Mouse (Mus musculus) heart, adult 9 months (tissue): Measurements from ENCODE around the gene Casp4.

Experiments
- DNase-seq, 2 experiments: peaks; one replicate each; pipeline ENCODE4 v3.0.0; 2022; ENCODE audit warnings: low spot score in 2 of 2

Casp4 gene

GRCm38 (mm10) chr9:5308561-5308960 is at the start of gene Casp4:
Gene Casp4 (plus strand): TSS chr9:5308828.
- peak; percentile 65 to 66 for DNase-seq

- DNase-seq = no peak
These were observed 44.6 kb upstream of the Casp4 start for GRCm38 (mm10) chr9:5263951-5264475.

GRCm38 (mm10) chr9:5270274-5270673 is 38.4 kb upstream of the Casp4 start:
- DNase-seq = no peak

GRCm38 (mm10) chr9:5270884-5271283 is 37.7 kb upstream of the Casp4 start:
- DNase-seq = no peak

GRCm38 (mm10) chr9:5271334-5271845 is 37.2 kb upstream of the Casp4 start:
- DNase-seq = peak in 1 of 2 experiments; percentile 4

- DNase-seq = no peak
These were observed 22.6 kb upstream of the Casp4 start for GRCm38 (mm10) chr9:5286071-5286470.

- no peak for DNase-seq
These were observed 22.0 kb upstream of the Casp4 start for GRCm38 (mm10) chr9:5286597-5286996.

- DNase-seq = no peak
These were observed 12.0 kb upstream of the Casp4 start for GRCm38 (mm10) chr9:5296354-5297237.

- DNase-seq = peak; percentile 27 to 29
These were observed 10.1 kb upstream of the Casp4 start, which contains the start of gene Casp1 for GRCm38 (mm10) chr9:5298329-5299131. Gene Casp1 (plus strand): TSS chr9:5298517.

- no peak for DNase-seq
These were observed 9.6 kb upstream of the Casp4 start for GRCm38 (mm10) chr9:5299132-5299381.

- DNase-seq = no peak
These were observed 1.5 kb downstream of the Casp4 start for GRCm38 (mm10) chr9:5310112-5310511.

- peak; percentile 25 to 36 for DNase-seq
These were observed 2.8 kb downstream of the Casp4 start for GRCm38 (mm10) chr9:5311435-5311834.

- no peak for DNase-seq
These were observed 19.6 kb downstream of the Casp4 start for GRCm38 (mm10) chr9:5328204-5328603.

- DNase-seq = no peak
These were observed 23.8 kb downstream of the Casp4 start for GRCm38 (mm10) chr9:5332441-5332840.

- no peak for DNase-seq
These were observed 24.8 kb downstream of the Casp4 start for GRCm38 (mm10) chr9:5333422-5333821.

- no peak for DNase-seq
These were observed 34.5 kb downstream of the Casp4 start for GRCm38 (mm10) chr9:5343092-5343491.

- peak; percentile 9 to 21 for DNase-seq
These were observed 35.5 kb downstream of the Casp4 start for GRCm38 (mm10) chr9:5344090-5344489.

GRCm38 (mm10) chr9:5345291-5345898 is 36.8 kb downstream of the Casp4 start, which contains the start of gene Casp12:
Gene Casp12 (plus strand): TSS chr9:5345430.
- DNase-seq = peak; percentile 70 to 77

- DNase-seq = no peak
These were observed 38.8 kb downstream of the Casp4 start for GRCm38 (mm10) chr9:5347381-5347780.

- DNase-seq = no peak
These were observed 45.0 kb downstream of the Casp4 start for GRCm38 (mm10) chr9:5353673-5354072.

- DNase-seq = peak; percentile 33 to 43
These were observed 48.2 kb downstream of the Casp4 start for GRCm38 (mm10) chr9:5356801-5357200.
